Mouse (Mus musculus): ENCODE measurements around the gene Mtmr3. TPM values are rescaled to one million over a fixed set of nuclear protein-coding genes. Genes with fewer than 3 reads are reported as not detected.
"Not testable (repeated sequence)": the region's sequence is repeated elsewhere in the genome, so short reads cannot be mapped to it uniquely, and the experiment has no call there.

Mtmr3 gene
- polyA plus RNA-seq, 1 experiment from 2014 or later = 49.2 TPM

DNA sequence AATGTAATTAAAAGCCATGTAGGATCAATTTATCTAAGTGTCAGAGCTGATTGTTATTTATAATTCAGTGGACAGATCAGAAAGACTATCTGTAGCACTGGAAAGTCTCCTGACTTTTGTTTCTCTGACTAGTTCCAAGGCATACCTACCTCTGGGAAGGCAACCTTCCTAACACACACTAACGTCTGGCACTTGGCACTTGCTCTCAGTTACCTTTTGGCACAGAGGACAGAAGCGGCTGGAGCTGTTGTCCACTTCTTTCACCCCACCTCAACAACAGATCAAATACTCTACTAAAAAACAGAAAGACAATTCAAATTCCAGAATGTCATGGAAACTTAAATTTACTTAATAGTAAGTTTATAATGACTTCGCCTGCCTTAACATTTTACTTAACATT lies 48.7 kb downstream of the Mtmr3 start:
- Histone ChIP-seq H3K9me3 (no peaks in the 10 kb centered on the region), H3K4me3 (no peak overlapping the region), H3K27me3 (no peaks in the 10 kb centered on the region), H3K27ac (replicated peaks) (no peak overlapping the region), H3K4me1 (no peaks in the 10 kb centered on the region), H3K4me2 (replicated peaks) (no peak overlapping the region), H3K36me3 (no peaks in the 10 kb centered on the region), H3K9ac (replicated peaks) (no peak overlapping the region)
- 85% methylated on average over 3 of the region's 3 CpGs for WGBS
- no peak for ATAC-seq (ENCODE audit: low FRiP score, low read depth)

DNA sequence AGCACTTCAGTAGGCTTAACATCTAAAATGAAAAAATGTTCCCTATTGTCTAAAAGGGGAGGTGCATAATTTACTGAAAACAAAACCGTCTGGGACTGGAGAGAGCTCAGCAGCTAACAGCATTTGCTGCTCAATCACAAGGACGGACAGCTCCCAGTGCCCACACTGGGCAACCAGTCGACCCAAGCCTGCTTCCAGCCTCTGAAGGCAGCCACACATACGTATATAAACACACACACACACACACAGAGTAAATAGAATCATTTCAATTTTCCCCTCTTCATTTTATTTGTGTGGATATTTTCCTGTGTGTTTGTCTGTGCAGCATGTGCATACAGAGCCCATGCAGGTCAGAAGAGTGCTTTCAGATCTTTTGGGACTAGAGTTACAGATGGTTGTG lies 49.3 kb downstream of the Mtmr3 start:
- 69% methylated on average over 4 of the region's 4 CpGs for WGBS
- ATAC-seq (ENCODE audit: low FRiP score, low read depth) = no peak
- H3K9ac ChIP-seq (replicated peaks) = no peak overlapping the region
- H3K4me2 ChIP-seq (replicated peaks) = no peak overlapping the region
- no peaks in the 10 kb centered on the region for H3K27me3 ChIP-seq
- H3K4me1 ChIP-seq = no peaks in the 10 kb centered on the region
- H3K9me3 ChIP-seq = no peaks in the 10 kb centered on the region
- H3K27ac ChIP-seq (replicated peaks) = no peak overlapping the region
- no peaks in the 10 kb centered on the region for H3K36me3 ChIP-seq
- no peak overlapping the region for H3K4me3 ChIP-seq

DNA sequence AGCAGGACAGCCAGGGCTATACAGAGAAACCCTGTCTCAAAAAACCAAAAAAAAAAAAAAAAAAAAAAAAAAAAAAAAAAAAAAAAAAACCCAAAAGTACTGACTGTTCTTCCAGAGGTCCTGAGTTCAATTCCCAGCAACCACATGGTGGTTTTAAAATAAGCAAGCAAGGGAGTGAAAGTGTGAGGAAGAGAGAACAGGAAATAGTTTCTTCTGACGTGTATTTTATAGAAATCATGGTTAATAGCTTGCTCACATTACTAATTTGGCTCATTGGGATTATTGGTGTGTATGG lies 50.1 kb downstream of the Mtmr3 start:
- not testable (repeated sequence) for H3K4me1 ChIP-seq; H3K36me3 ChIP-seq; H3K27ac ChIP-seq (replicated peaks); H3K4me2 ChIP-seq (replicated peaks); ATAC-seq (ENCODE audit: low FRiP score, low read depth); H3K4me3 ChIP-seq; H3K9me3 ChIP-seq; H3K27me3 ChIP-seq; H3K9ac ChIP-seq (replicated peaks)
- WGBS = 96% methylated on average over 1 of the region's 1 CpGs

DNA sequence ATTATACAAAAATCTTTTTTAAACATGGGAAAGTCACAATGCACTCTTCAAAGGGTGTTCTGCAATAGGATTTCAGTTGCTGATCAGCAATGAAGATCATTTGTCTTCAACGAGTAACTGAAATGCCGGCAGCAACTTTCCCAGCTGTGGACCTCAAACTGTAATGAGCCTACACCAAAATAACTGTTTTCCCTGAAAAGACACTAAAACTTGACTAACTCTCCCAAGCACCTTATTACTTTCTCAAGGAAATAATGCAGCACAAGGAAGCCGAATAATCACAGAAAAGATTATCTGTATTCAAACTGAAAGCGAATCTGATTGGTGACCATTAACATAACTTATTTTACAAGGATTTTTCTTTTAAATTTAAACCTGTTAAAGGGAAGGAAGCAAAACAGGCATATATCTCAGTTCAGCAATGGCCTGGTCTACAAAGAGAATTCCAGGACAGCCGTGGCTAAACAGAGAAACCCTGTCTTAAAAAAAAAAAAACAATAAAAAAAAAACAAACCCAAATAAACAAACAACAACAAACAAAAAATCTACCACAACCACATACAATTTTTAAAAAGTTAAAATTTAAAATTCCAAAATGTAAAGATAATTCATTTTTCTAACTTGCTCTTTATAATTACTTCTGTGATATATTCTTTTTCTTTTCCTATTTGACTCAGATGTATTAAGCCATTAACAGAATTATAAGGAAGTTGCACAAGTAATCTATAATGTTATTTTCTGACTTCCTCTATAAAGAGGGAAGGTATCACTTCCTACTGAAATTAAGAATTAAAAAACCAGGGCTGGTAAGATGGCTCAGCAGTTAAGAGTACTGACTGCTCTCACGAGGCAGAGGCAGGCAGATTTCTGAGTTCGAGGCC lies 50.7 kb downstream of the Mtmr3 start:
- Histone ChIP-seq H3K4me2 (replicated peaks) (no peak overlapping the region), H3K27me3 (no peaks in the 10 kb centered on the region), H3K27ac (replicated peaks) (no peak overlapping the region), H3K36me3 (no peaks in the 10 kb centered on the region), H3K9ac (replicated peaks) (no peak overlapping the region), H3K4me1 (no peaks in the 10 kb centered on the region), H3K9me3 (no peaks in the 10 kb centered on the region), H3K4me3 (no peak overlapping the region)
- ATAC-seq (ENCODE audit: low FRiP score, low read depth) = no peak
- 90% methylated on average over 7 of the region's 7 CpGs for WGBS

DNA sequence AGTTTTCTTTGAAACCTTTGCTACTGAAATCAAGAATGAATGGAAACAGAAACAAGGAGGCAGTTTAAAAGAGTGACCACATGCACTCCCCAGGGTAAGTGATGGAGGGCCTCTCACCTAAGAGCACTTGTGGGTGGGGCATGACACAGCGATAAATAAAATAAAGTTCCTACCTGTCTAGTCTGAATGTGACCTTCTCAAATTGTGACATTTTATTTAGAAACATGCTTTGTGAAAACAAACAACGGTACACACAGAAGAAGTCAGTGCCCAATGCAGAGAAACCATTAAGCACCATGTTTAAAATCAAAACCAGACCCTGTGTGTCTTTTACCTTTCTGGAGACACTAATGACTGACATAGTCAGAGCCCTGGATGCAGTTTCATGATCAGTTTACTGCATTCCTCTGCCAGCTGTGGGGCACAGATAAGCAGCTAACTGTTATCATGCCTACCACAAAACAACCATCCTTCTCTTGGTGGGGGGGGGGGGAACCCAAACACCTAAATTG lies 51.6 kb downstream of the Mtmr3 start:
- Histone ChIP-seq H3K27ac (replicated peaks) (no peak overlapping the region), H3K27me3 (no peaks in the 10 kb centered on the region)
- WGBS = 92% methylated on average over 2 of the region's 2 CpGs

DNA sequence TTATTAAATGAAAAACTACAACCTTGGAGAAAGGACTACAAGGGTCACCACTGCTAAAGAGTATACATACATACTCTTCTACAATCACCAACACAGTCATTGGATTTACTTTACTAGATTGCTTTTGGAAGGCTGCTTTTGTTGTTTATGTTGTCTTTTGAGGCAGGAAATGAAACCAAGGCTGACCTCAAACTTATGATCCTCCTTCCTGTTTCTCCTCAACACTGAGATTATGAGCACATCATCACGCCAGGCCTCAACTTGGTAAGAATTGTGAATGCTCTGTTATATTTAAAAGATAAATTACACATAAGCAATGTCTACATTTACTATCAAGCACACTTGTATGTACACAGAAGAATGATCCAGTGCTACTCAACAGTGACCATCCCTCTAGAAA lies 58.0 kb downstream of the Mtmr3 start:
- 88% methylated on average over 1 of the region's 1 CpGs for WGBS
- Histone ChIP-seq H3K9me3 (no peaks in the 10 kb centered on the region), H3K4me1 (no peaks in the 10 kb centered on the region), H3K27ac (replicated peaks) (no peak overlapping the region), H3K4me3 (no peak overlapping the region), H3K36me3 (no peaks in the 10 kb centered on the region), H3K4me2 (replicated peaks) (no peak overlapping the region), H3K9ac (replicated peaks) (no peak overlapping the region), H3K27me3 (no peaks in the 10 kb centered on the region)
- ATAC-seq (ENCODE audit: low FRiP score, low read depth) = no peak

More for the DNA sequence above, 51.6 kb downstream of the Mtmr3 start:
- Histone ChIP-seq H3K4me2 (replicated peaks) (no peak overlapping the region), H3K4me1 (no peaks in the 10 kb centered on the region), H3K9ac (replicated peaks) (no peak overlapping the region), H3K36me3 (no peaks in the 10 kb centered on the region), H3K4me3 (no peak overlapping the region), H3K9me3 (no peaks in the 10 kb centered on the region)
- no peak for ATAC-seq (ENCODE audit: low FRiP score, low read depth)

DNA sequence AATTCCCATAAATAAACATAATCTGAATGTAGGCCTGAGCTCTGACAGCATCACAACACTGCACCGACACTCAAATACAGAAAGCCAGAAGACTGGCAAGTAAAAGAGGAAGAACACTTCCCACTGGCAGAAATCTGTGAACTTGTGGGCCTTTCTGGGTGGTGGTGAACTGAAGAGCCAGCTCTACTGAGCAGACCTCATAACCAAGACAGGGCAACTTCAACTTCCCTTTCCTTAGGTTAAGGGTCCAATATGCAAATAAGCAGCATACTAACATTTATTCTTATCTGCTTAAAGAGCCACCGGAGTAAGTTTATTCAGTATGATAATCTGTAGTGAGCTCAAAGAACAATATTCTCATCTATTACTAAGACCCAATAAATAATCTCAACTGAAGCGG lies 67.5 kb downstream of the Mtmr3 start:
- no peak overlapping the region for H3K4me2 ChIP-seq (replicated peaks)
- WGBS = 95% methylated on average over 3 of the region's 3 CpGs
- H3K27me3 ChIP-seq = no peaks in the 10 kb centered on the region
- no peak overlapping the region for H3K4me3 ChIP-seq
- H3K27ac ChIP-seq (replicated peaks) = no peak overlapping the region
- peaks cover 45% of the 10 kb centered on the region for H3K36me3 ChIP-seq
- no peak overlapping the region for H3K9ac ChIP-seq (replicated peaks)
- no peaks in the 10 kb centered on the region for H3K9me3 ChIP-seq
- no peaks in the 10 kb centered on the region for H3K4me1 ChIP-seq
- ATAC-seq (ENCODE audit: low FRiP score, low read depth) = no peak

DNA sequence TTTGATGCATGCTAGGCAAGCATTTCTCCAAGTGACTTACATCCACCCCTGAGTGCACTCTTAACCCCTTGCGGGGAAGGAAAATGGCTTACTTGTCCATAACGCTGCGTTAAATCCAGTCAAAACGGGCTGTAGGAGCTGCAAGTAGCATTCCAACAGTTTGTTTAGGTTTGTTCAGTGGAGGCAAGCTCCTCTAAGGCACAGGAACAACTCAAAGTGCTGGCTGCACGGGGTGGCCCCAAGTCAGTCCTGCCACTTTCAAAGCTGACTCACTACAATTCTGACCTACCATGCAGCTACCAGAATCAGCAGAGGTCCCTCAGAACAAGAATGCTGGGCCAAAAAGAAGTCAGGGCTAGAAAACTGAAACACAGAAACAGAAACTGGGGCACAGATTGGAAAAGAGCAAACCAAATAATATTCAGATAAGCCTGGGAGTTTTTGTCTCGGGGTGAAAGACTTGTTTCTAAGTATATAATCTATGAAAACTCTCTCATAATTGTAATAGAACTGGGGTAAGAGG lies 72.5 kb downstream of the Mtmr3 start:
- no peak overlapping the region for H3K27ac ChIP-seq (replicated peaks)
- ATAC-seq (ENCODE audit: low FRiP score, low read depth) = no peak
- no peak overlapping the region for H3K9ac ChIP-seq (replicated peaks)
- no peaks in the 10 kb centered on the region for H3K9me3 ChIP-seq
- H3K27me3 ChIP-seq = no peaks in the 10 kb centered on the region
- H3K4me3 ChIP-seq = no peak overlapping the region
- H3K4me2 ChIP-seq (replicated peaks) = no peak overlapping the region
- H3K36me3 ChIP-seq = peaks cover 59% of the 10 kb centered on the region
- no peaks in the 10 kb centered on the region for H3K4me1 ChIP-seq
- WGBS = 92% methylated on average over 6 of the region's 6 CpGs

DNA sequence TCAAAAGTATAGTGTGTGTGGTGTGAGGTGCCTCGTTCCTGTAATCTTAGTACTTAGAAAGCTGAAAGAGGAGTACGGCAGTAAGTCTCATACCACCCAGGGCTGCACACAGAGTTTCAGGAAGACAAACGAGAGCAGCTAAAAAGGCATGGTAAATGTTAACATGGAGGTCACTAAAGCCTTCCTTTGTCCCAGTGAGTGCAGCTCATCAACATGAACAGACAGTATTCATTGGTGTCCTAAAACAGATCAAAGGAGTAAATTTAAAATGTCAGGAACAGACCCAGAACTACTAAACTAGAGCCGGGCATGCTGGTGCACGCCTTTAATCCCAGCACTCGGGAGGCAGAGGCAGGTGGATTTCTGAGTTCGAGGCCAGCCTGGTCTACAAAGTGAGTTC lies 75.7 kb downstream of the Mtmr3 start:
- Histone ChIP-seq H3K27ac (replicated peaks) (no peak overlapping the region), H3K9me3 (no peaks in the 10 kb centered on the region), H3K4me3 (no peak overlapping the region), H3K36me3 (peaks cover 51% of the 10 kb centered on the region), H3K4me1 (no peaks in the 10 kb centered on the region), H3K9ac (replicated peaks) (no peak overlapping the region), H3K4me2 (replicated peaks) (no peak overlapping the region), H3K27me3 (no peaks in the 10 kb centered on the region)
- ATAC-seq (ENCODE audit: low FRiP score, low read depth) = no peak
- 84% methylated on average over 7 of the region's 7 CpGs for WGBS

DNA sequence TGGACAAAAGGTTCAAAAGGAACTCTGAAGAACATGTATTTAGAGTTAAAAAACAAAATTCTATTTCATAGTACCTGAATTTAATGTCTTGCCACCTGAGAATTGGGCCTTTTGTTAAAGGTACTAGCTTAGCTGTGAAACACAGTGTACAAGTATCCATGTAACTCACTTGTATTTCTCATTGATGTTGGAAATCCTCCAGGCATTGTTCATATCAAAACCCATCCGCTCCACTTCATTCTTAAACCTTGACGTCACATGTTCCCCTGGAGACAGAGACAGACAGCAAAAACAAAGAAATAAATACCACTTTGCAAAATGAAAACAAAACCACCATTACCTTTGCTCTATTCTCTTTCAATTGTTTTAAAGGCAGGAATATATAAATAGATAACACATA lies 87.2 kb downstream of the Mtmr3 start:
- Histone ChIP-seq H3K27ac (replicated peaks) (no peak overlapping the region), H3K4me3 (no peak overlapping the region), H3K9me3 (no peaks in the 10 kb centered on the region), H3K4me1 (no peaks in the 10 kb centered on the region), H3K9ac (replicated peaks) (no peak overlapping the region), H3K36me3 (peaks cover 37% of the 10 kb centered on the region), H3K4me2 (replicated peaks) (no peak overlapping the region), H3K27me3 (no peaks in the 10 kb centered on the region)
- WGBS = 72% methylated on average over 2 of the region's 2 CpGs
- no peak for ATAC-seq (ENCODE audit: low FRiP score, low read depth)

DNA sequence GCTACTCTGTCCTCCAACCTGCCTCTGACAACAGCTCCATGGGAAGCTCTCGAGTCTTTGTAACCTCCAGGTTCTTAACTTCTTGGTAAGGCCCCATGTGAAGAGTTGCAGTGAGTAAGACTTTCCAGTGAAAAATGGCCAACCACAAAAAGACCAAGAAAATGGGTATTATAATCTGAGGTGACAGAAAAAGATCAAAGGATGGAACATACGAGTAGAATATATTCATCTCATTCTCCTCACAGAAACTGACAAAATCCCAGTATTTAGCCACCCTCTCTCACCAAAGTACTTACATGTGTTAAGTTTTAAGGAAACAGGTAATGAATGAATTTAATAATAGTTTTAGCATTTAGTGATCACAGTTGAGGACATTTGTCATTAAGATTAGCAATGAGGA lies 88.2 kb downstream of the Mtmr3 start:
- Histone ChIP-seq H3K27me3 (no peaks in the 10 kb centered on the region), H3K4me1 (no peaks in the 10 kb centered on the region), H3K9me3 (no peaks in the 10 kb centered on the region), H3K4me3 (no peak overlapping the region), H3K27ac (replicated peaks) (no peak overlapping the region), H3K36me3 (peaks cover 37% of the 10 kb centered on the region), H3K9ac (replicated peaks) (no peak overlapping the region), H3K4me2 (replicated peaks) (no peak overlapping the region)
- WGBS = 90% methylated on average over 2 of the region's 2 CpGs
- no peak for ATAC-seq (ENCODE audit: low FRiP score, low read depth)

DNA sequence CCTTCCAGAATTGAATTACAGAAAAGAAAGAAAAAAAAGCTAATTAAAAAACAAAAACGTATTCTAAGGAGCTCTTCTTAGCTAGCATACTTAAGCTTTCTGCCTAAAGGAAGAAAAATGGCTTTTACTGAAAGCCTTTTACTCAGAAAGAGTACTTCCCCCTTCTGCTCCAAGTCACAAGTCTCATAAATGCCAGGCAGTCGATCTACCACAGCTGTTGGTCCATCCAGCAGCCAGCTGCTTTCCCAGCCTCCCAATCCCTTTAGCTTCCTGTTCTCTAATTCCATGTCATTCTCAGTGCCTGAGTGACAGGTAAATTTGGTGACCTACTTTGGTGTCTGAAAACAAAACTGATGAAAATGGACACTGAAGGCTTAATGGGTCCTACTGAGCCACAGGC lies 92.5 kb downstream of the Mtmr3 start:
- H3K4me1 ChIP-seq = no peaks in the 10 kb centered on the region
- no peak overlapping the region for H3K4me2 ChIP-seq (replicated peaks)
- peaks cover 59% of the 10 kb centered on the region for H3K36me3 ChIP-seq
- no peak overlapping the region for H3K9ac ChIP-seq (replicated peaks)
- WGBS = 89% methylated on average over 2 of the region's 2 CpGs
- no peak for ATAC-seq (ENCODE audit: low FRiP score, low read depth)
- no peak overlapping the region for H3K4me3 ChIP-seq
- H3K27ac ChIP-seq (replicated peaks) = no peak overlapping the region
- H3K27me3 ChIP-seq = no peaks in the 10 kb centered on the region
- no peaks in the 10 kb centered on the region for H3K9me3 ChIP-seq

DNA sequence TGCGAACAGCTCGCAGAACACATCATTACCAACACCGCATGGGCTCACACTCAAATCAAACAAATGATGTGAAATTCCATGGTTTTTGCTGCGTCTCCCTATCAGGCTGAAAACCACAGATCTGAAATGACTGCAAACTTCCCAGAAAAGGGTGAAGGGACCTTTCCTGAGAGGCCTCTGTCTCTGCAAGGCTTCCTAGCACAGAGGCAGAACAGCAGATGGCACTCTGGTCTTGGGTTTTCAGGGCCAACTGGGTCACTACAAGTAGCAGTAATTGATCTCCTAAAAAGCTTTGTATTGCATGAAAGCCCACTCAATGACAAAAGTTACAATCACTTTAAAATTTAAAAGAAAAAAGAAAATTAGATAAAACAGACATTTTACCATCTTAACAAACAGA lies 93.8 kb downstream of the Mtmr3 start:
- peaks cover 64% of the 10 kb centered on the region for H3K36me3 ChIP-seq
- no peak overlapping the region for H3K4me3 ChIP-seq
- no peaks in the 10 kb centered on the region for H3K9me3 ChIP-seq
- H3K4me1 ChIP-seq = no peaks in the 10 kb centered on the region
- H3K4me2 ChIP-seq (replicated peaks) = no peak overlapping the region
- H3K9ac ChIP-seq (replicated peaks) = no peak overlapping the region
- no peak overlapping the region for H3K27ac ChIP-seq (replicated peaks)
- H3K27me3 ChIP-seq = no peaks in the 10 kb centered on the region
- 98% methylated on average over 4 of the region's 4 CpGs for WGBS
- no peak for ATAC-seq (ENCODE audit: low FRiP score, low read depth)
